Mouse (Mus musculus) left cerebral cortex, adult 11 months (tissue): ENCODE measurements at regions not wholly inside any gene's neighbourhood (a gene's known extent, or its start where the extent isn't known, plus 50 kb on each side); places are given as distances from the start of the nearest gene placed in this dataset.

Experiments
- DNase-seq: peaks from one replicate; pipeline ENCODE4 v3.0.0; 2022; ENCODE audit warnings: low spot score

DNA sequence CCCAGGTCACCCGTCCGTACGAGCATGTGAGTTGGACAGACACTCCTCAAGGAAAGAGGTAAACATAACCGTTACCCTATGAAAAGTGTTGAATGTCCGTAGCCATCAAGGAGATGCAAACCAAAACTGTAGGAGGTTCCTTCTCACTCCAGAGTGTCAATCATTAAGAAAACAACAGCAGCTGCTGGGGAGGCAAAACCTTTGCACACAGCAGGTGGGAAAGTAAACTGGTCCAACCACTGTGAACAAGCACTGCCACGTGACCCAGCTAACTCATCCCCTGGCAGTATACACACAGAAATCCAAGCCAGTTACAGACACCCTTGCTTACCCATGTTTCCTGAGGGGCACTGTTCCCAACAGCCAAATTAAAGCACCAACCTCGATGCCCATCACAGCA is 54.7 kb upstream of the Irx5 start:
- DNase-seq = no peak

- DNase-seq = no peak
Observed at GRCm38 (mm10) chr8:92301029-92301428, 56.4 kb upstream of the Irx5 start.

- no peak for DNase-seq
Observed at GRCm38 (mm10) chr8:92286841-92287811, 70.3 kb upstream of the Irx5 start.

DNA sequence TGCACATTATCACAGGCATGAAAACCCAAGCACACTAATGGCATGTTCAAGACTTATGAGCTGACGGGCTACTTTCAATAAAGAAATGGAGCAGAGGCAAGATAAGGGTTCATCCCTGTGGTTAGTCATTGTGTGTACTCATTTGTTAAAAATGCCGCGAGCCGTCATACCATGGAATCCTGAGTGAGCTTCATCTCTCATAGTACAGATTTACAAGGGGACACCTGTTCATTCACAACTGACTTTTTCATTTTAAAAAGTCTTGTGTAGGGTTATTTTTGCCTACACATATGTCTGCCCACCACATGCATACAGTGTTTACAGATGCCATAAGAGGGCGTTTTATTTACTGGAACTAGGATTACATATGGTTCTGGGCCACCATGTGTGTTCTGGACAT is 81.7 kb upstream of the Irx5 start:
- DNase-seq = no peak

- no peak for DNase-seq
Observed at GRCm38 (mm10) chr8:92272726-92273125, 84.7 kb upstream of the Irx5 start.

- DNase-seq = no peak
Observed at GRCm38 (mm10) chr8:92272073-92272472, 85.4 kb upstream of the Irx5 start.

DNA sequence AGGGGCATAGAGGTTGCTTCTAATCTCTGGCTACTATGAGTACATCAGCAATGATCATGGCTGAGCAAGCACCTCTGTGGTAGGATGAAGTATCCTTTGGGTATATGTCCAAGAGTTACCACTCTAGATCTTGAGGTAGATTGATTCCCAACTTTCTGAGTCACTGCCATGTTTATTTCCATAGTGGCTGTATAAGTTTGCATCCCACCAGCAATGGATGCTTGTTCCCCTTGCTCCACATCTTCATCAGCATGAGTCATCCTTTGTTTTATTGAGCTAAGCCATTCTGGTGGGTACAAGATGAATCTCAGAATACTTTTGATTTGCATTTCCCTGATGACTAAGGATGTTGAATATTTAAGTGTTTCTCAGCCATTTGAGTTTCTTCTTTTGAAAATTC is 86.8 kb upstream of the Irx5 start:
- no peak for DNase-seq

DNA sequence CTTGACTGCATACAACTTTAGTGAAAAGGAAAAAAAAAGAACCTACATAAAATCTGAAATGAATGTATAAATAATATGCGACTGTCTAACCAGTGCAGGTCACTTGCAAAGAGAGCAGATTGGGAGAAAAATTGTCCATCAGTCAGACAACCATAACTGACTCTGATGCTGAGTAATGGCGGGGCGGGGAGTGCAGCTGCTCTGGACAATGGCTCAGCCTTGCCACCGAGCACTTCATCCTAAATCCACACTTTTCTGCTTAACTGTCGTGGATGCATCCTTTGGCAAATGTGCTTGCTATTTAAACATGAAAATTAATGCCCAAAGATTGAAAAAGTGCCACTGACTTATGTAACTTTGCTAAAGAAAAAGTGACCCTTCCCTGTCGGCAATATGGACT is 90.0 kb upstream of the Irx5 start:
- no peak for DNase-seq

GRCm38 (mm10) chr8:92260056-92260455 is 97.4 kb upstream of the Irx5 start:
- no peak for DNase-seq

- DNase-seq = no peak
Observed at GRCm38 (mm10) chr8:92258258-92258657, 99.2 kb upstream of the Irx5 start.

GRCm38 (mm10) chr8:92252597-92253375 is 104.6 kb upstream of the Irx5 start:
- DNase-seq = peak; percentile 18

GRCm38 (mm10) chr8:92246301-92246700 is 111.1 kb upstream of the Irx5 start:
- DNase-seq = no peak

DNA sequence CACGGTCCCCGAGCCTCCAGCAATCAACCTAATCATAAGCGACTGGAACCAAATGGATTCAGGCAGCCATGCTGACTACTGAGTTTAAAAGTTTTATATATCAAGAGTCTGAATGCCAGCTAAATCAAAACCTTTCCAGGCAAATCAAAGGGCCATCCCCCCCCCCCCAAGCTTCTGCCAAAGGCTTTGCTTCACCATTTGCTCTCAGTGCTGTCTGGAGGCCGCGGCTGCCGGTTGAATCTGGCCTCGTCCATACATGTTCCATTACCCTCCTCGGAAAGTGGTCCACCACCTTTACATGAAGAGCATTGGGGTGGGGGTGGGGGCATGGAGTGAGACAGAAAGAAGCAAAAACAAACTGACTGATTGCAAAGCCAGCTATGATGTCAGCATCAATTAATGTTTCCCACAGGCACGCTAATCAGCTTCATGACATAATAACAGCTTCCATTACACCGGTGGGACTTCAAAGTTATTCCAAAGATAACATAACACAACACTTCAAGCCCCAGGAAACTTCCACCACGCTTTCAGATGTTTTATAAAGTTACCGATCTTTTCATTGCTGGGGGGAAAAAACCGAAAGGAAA is 116.6 kb upstream of the Irx5 start:
- no peak for DNase-seq

DNA sequence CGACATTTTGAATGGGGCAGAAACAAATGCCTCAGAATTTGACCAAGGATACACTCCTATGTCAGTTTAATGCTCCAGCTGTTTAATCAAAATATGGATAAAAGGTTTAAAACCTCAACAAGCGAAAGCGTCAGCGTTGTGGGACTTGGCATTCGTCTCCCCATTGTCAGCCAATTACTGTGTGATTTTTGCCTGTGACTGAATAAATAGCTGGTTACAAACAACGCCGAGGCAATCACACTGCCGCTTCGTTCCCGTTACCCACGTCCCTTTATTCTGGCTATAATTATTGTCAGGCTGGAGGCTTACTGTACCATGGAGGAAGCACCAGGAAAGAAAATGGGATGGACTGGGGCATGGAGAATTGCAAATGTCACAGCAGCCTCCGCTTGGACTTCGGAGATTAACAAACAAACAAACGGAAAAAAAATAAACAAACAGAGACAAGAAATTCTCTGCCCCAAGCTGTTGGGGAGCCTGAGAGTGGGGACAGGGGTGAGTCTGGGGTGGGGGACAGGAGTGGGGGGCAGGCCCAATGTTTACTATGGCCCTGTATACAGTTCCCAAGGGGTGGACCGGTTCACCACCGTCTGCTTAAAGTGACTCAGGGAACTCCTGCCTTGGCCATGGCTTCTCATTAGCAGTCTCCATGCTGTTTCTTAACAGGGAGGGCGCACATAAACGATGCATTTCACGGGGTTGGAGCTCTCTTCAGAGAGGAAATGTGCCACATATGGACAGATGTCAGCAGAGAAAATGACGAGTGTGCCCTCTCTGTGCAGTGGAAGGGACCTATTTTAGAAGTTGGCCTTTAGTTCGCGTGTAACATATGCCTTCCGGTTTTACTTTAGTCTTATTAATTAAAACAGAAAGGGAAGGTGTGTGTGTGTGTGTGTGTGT is 125.8 kb upstream of the Irx5 start:
- no peak for DNase-seq

- DNase-seq = no peak
Observed at GRCm38 (mm10) chr8:92229526-92229925, 127.9 kb upstream of the Irx5 start.

DNA sequence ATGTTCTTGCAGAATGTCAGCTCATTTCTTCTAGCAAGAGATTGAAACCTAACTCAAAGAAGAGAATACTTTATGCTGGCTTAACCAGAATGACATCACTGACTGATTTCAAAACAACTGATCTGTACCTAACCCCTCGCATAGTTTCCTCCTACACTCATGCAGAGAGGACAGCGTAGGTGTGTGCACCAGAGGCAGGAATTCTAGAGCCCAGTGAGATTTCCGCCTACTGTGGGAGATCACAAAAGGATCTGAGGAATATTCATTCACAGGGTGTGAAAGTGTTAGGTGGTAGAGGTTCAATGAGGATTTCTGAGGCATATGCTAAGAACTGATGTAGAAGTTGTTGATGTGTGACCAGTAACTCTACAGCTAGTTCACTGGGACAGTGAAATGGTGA is 132.5 kb upstream of the Irx5 start:
- DNase-seq = no peak

GRCm38 (mm10) chr8:92222992-92223391 is 134.4 kb upstream of the Irx5 start:
- no peak for DNase-seq

DNA sequence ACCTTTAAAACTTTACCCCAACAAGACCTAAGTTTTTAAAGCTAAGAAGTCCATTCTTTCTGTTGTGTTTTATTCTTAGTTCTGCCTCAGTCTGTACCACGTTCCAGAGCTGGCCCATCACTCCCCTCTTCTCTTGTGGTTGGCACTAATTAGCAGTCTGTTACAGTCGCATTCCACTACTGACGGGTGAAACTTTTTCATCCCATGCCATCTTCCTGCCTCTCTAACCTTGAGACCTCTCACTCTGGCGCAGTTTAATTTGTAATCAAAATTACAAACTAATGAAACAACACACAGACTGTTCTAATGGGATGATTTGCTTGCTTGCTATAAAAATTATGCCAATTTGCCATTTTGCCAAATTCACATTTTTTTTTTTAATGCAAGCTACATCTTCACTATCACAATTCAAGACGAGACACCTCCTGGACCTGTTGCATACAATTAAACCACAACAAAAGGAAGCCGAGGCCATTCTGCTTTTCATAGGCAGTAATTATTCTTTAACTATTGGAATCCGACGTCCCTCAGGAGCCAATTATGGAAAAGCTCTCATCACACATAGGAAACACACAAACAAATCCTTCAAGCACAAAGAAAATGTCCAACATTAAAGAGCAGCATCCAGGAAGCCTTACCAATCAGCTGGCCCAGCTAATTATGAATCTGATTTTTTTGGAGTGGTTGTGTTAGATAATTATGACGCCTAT is 138.1 kb upstream of the Irx5 start:
- DNase-seq = no peak

DNA sequence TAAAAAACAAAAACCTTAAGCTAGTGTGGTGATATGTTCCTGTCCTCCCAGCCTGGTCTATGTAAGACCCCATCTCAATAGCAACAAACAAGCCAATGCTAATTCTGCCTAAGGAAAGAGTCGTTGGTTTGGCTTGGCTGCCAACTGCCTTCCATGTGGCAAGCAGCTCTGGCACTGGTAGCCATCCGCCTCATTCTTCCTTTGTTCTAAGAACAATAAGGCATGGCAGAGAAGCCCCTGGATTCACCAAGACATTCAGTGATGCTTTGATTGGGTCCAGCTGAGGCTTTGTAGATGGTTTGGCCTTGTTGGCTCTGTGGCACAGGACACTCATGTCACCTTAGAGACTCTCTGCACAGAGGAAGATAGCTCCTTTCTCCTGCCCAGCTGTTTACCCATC is 139.9 kb upstream of the Irx5 start:
- DNase-seq = no peak

GRCm38 (mm10) chr8:92216176-92216575 is 141.2 kb upstream of the Irx5 start:
- no peak for DNase-seq
